Mouse (Mus musculus) layer of hippocampus, postnatal 25 days (tissue): ENCODE measurements at regions not wholly inside any gene's neighbourhood (a gene's known extent, or its start where the extent isn't known, plus 50 kb on each side); places are given as distances from the start of the nearest gene placed in this dataset.

Experiments
- DNase-seq, 2 experiments: peaks; one replicate each; pipeline ENCODE4 v3.0.0; 2022; ENCODE audit warnings: mixed read lengths in 2 of 2, low spot score in 1 of 2; ENCODE audit errors: extremely low spot score in 1 of 2

- DNase-seq: no peak
These were observed 280.6 kb downstream of the Fsip2 start for GRCm38 (mm10) chr2:83224018-83224417.

GRCm38 (mm10) chr2:83226198-83226597 lies 282.8 kb downstream of the Fsip2 start:
- no peak for DNase-seq

- no peak for DNase-seq
These were observed 308.0 kb downstream of the Fsip2 start for GRCm38 (mm10) chr2:83251173-83252101.

GRCm38 (mm10) chr2:83256811-83257321 lies 313.4 kb downstream of the Fsip2 start:
- no peak for DNase-seq

- no peak for DNase-seq
These were observed 315.2 kb downstream of the Fsip2 start for GRCm38 (mm10) chr2:83258613-83259012.

- no peak for DNase-seq
These were observed 340.7 kb upstream of the Zc3h15 start for GRCm38 (mm10) chr2:83303515-83303914.

- no peak for DNase-seq
These were observed 312.0 kb upstream of the Zc3h15 start for GRCm38 (mm10) chr2:83332056-83332769.

- no peak for DNase-seq
These were observed 311.5 kb upstream of the Zc3h15 start for GRCm38 (mm10) chr2:83332770-83333157.

GRCm38 (mm10) chr2:83337364-83337763 lies 306.9 kb upstream of the Zc3h15 start:
- peak in 1 of 2 experiments; percentile 26 for DNase-seq

- DNase-seq: no peak
These were observed 304.1 kb upstream of the Zc3h15 start for GRCm38 (mm10) chr2:83340168-83340567.
